Mouse (Mus musculus) bone marrow macrophage, adult 2 months (primary cell): ENCODE measurements around the gene Frmd4a. TPM values are rescaled to one million over a fixed set of nuclear protein-coding genes. Genes with fewer than 3 reads are reported as not detected.

Experiments
- H3K27ac ChIP-seq: 2 replicates; pipeline ENCODE4 v1.5.1; 2012; ENCODE audit warnings: low read depth, low read length; ENCODE audit not compliant: insufficient read depth
- H3K4me1 ChIP-seq: 2 replicates; pipeline ENCODE4 v1.6.1; 2012; ENCODE audit warnings: low read length; ENCODE audit not compliant: control insufficient read depth, insufficient read depth
- H3K4me3 ChIP-seq: 2 replicates; pipeline ENCODE4 v1.5.1; 2012; ENCODE audit warnings: mild to moderate bottlenecking, low read length, moderate library complexity; ENCODE audit not compliant: insufficient read depth
- CTCF ChIP-seq: IDR thresholded peaks from 2 replicates; pipeline ENCODE4 v1.5.1; 2012; ENCODE audit warnings: low read depth, mild to moderate bottlenecking, low read length, moderate library complexity
- POLR2A ChIP-seq: IDR thresholded peaks from 2 replicates; pipeline ENCODE4 v1.6.1; 2012; ENCODE audit warnings: mild to moderate bottlenecking, low read depth, low read length, borderline replicate concordance
- polyA plus RNA-seq: library from polyadenylated mRNA; stranded (reverse); fragments of >200 nt; gene quantifications from 2 replicates; pipeline ENCODE4 v1.2.4, GENCODE M21; 2012; ENCODE audit not compliant: missing spikeins, insufficient read depth, insufficient read length

Frmd4a gene
- polyA plus RNA-seq, 1 experiment: 29.7 TPM

- Histone ChIP-seq H3K27ac (no peak overlapping the region), H3K4me3 (no peak overlapping the region), H3K4me1 (no peaks in the 10 kb centered on the region)
- TF ChIP-seq CTCF (no peak), POLR2A (no peak)
Observed at GRCm38 (mm10) chr2:4542629-4543416, 525.3 kb downstream of the Frmd4a start.

- no peak for TF ChIP-seq POLR2A
- TF ChIP-seq CTCF: no peak
- Histone ChIP-seq H3K27ac (no peak overlapping the region), H3K4me3 (no peak overlapping the region), H3K4me1 (no peaks in the 10 kb centered on the region)
Observed at GRCm38 (mm10) chr2:4543417-4543775, 525.9 kb downstream of the Frmd4a start.

- H3K27ac ChIP-seq: no peak overlapping the region
- no peaks in the 10 kb centered on the region for H3K4me1 ChIP-seq
- TF ChIP-seq CTCF (no peak), POLR2A (no peak)
- H3K4me3 ChIP-seq: no peak overlapping the region
Observed at GRCm38 (mm10) chr2:4544360-4544759, 526.8 kb downstream of the Frmd4a start.

GRCm38 (mm10) chr2:4545261-4545660, 527.7 kb downstream of the Frmd4a start:
- TF ChIP-seq POLR2A: no peak
- no peak for TF ChIP-seq CTCF

GRCm38 (mm10) chr2:4547003-4547662, 529.6 kb downstream of the Frmd4a start:
- TF ChIP-seq CTCF: no peak
- no peak for TF ChIP-seq POLR2A
- H3K4me1 ChIP-seq: peaks cover 13% of the 10 kb centered on the region
- H3K4me3 ChIP-seq: no peak overlapping the region
- H3K27ac ChIP-seq: no peak overlapping the region

More at GRCm38 (mm10) chr2:4545261-4545660, 527.7 kb downstream of the Frmd4a start:
- no peak overlapping the region for H3K4me3 ChIP-seq
- no peak overlapping the region for H3K27ac ChIP-seq
- no peaks in the 10 kb centered on the region for H3K4me1 ChIP-seq

GRCm38 (mm10) chr2:4549271-4549670, 531.8 kb downstream of the Frmd4a start:
- Histone ChIP-seq H3K4me3 (no peak overlapping the region), H3K27ac (no peak overlapping the region), H3K4me1 (peaks cover 15% of the 10 kb centered on the region)
- TF ChIP-seq CTCF (no peak), POLR2A (no peak)

GRCm38 (mm10) chr2:4550017-4550763, 532.7 kb downstream of the Frmd4a start:
- H3K4me3 ChIP-seq: no peak overlapping the region
- peaks cover 24% of the 10 kb centered on the region for H3K4me1 ChIP-seq
- H3K27ac ChIP-seq: no peak overlapping the region
- no peak for TF ChIP-seq CTCF
- TF ChIP-seq POLR2A: no peak

GRCm38 (mm10) chr2:4551438-4551837, 533.9 kb downstream of the Frmd4a start:
- Histone ChIP-seq H3K4me1 (peaks cover 36% of the 10 kb centered on the region), H3K27ac (no peak overlapping the region), H3K4me3 (no peak overlapping the region)
- TF ChIP-seq POLR2A: no peak
- TF ChIP-seq CTCF: no peak

- Histone ChIP-seq H3K27ac (no peak overlapping the region), H3K4me1 (peaks cover 40% of the 10 kb centered on the region), H3K4me3 (no peak overlapping the region)
- TF ChIP-seq CTCF (no peak), POLR2A (no peak)
Observed at GRCm38 (mm10) chr2:4551866-4552265, 534.3 kb downstream of the Frmd4a start.
